Mouse (Mus musculus) ovary, postnatal 14 days (tissue): Measurements from ENCODE around the gene Ostm1.

Source experiments
- DNase-seq: peaks from one replicate; pipeline ENCODE4 v3.0.0; 2022; ENCODE audit warnings: low spot score

Gene Ostm1

GRCm38 (mm10) chr10:42583157-42583872 lies at the start of gene Ostm1, which contains the start of gene Nr2e1:
TSS of gene Ostm1 (plus strand) at chr10:42583822.
TSS of gene Nr2e1 (minus strand) at chr10:42583632.
- DNase-seq, result no peak

- no peak for DNase-seq
Observed at GRCm38 (mm10) chr10:42533836-42534453, 49.7 kb upstream of the Ostm1 start.

GRCm38 (mm10) chr10:42537571-42538316 lies 45.9 kb upstream of the Ostm1 start:
- no peak for DNase-seq

DNA sequence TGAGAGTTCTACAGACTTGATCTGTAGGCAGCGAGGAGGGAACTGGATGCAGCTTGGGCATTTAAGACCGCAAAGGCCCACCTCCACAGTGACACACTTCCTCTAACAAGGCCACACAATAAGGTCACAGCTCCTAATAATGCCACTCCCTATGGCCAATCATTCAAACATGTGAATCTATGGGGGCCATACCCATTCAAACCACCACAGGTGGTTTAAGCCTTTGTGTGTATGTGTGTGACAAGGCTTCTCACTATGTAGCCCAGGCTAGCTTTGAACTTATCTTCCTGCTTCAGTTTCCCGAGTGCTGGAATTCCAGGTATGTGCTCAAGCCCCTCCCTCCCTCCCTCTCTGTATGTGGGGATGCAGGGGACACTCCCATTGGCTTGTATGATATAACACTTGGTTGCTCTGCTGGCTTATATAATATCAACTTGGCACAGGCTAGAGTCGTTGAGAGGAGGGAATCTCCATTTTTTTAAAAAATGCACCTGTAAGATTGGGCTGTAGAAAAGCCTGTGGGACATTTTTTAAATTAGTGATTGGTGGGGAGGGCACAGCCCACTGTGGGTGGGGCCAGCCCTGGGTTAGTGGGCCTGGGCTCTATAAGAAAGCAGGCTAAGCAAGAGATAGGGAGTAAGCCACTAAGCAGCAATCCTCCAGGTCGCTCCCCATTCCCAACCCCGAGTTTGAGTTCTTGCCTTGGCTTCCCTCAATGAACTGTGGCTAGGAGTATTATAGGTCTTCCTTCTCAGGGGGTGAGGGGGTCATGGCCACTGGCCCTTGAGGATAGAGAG lies 37.7 kb upstream of the Ostm1 start:
- DNase-seq, result no peak

DNA sequence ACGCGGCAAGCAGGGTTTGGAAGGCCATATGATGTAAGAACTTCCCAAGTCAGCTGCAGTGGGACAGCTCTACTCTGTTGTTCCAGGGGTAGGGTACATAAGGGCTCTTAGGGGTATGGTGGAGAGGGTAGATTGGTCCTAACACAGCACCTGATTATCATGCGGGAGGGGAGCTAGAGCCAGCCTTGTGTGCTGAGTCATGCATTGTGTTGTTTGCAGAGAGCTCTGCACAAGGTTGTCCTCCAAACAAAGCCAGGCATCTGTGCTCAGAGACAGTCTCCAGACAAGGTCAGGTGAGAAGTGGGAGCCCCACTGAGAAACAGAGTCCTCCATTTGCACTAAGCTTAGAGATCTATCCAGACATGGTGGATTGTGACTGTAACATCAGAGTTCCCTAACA lies 37.1 kb upstream of the Ostm1 start:
- DNase-seq, result no peak

- DNase-seq, result no peak
Observed at GRCm38 (mm10) chr10:42559581-42560200, 23.9 kb upstream of the Ostm1 start.

- DNase-seq, result peak; percentile 40
Observed at GRCm38 (mm10) chr10:42562272-42562671, 21.4 kb upstream of the Ostm1 start.

DNA sequence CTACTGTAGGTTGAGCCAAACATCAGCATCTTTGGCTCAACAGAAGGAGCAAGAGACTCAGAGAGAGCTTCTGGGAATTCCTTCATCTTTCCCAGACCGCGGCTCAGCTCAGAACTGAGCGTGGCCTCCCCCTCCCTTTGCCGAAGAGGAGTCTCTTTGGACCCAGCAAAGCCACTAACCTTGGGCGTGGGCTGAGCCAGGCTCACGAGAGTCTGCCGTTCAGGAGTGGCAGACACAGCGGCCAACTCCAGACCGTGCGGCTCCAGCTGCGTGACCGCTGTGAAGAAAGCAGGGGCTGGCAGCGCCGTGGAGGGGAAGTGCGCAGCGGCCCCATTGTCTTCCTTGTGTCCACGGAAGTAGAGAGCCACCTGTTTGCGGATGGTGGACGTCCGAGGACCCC lies 11.1 kb upstream of the Ostm1 start:
- DNase-seq, result no peak

- no peak for DNase-seq
Observed at GRCm38 (mm10) chr10:42572971-42573370, 10.7 kb upstream of the Ostm1 start.

DNA sequence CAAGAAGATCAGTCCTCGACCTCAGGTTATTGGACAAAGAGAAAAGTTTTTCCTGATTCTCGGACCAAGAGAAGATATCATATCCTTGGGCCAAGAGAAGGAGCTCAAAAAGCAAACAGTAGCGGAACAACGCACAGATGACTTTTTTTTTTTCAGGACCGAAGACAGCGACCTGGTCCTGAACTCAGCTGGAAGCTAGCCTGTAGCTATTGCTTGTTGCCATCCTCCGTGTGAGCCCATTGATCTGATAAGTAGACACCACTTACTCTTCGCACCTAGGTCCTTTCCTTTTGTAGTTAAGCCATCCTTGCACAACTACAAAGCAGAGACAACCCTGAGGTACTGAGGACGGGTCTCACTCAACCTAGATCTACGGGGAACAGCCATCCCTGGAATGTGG lies 9.0 kb upstream of the Ostm1 start:
- no peak for DNase-seq

GRCm38 (mm10) chr10:42577525-42578280 lies 5.9 kb upstream of the Ostm1 start:
- no peak for DNase-seq

DNA sequence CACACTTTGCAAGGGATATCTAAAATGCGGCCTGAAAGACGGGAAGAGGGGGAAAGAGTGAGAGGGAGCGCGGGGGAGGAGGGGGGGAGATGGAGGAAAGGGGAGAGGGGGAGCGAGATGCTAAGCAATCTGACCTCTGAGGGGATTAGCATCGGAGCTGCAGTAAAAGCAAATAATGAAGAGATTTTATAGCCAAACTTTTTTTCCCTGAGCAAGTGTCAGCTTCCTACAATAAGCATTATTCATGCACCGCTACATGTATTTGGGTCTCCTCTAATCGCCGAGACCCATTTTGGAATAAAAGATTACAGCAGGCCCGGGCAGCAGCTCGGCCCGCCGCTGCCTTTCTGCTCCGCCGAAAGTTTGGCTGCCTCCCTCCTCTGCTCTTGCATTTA lies 5.3 kb upstream of the Ostm1 start:
- DNase-seq, result no peak

DNA sequence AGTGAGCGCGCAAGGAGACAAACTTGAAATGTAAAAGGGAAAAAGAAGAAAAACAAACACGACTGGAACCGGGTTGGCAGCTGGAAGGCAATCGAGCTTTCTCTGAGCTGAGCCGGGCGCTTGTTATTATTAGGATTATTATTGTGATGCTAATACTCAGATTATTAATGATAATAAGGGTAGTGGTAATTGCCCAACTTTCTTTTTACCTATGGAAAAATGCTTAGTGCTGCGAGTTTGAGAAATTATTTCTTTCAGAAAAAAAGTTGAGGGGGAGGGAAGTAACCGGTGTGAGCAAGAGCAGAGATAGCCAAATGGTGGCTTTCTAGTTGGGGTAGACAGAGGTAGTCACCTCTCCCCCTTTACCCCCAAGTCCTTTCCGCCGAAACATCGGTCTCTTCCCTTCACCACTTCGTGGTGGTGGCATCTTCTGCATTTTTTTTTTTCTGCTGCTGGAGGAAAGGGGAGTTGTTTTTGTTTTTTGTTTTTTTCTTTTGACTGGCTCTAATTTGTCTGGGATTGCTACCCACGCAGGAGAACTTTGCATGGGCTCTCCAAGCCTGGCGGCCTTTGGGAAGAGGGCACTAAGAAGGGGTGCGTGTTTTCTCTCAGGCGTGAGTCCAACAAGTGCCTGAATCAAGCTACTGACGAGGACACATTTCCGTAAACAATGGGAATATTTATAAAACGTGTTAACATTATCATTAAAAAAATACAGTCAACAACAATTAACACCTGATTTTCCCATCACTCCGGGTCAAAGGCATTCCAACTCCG lies 4.7 kb upstream of the Ostm1 start:
- no peak for DNase-seq

- DNase-seq, result no peak
Observed at GRCm38 (mm10) chr10:42579475-42580130, 4.0 kb upstream of the Ostm1 start.

DNA sequence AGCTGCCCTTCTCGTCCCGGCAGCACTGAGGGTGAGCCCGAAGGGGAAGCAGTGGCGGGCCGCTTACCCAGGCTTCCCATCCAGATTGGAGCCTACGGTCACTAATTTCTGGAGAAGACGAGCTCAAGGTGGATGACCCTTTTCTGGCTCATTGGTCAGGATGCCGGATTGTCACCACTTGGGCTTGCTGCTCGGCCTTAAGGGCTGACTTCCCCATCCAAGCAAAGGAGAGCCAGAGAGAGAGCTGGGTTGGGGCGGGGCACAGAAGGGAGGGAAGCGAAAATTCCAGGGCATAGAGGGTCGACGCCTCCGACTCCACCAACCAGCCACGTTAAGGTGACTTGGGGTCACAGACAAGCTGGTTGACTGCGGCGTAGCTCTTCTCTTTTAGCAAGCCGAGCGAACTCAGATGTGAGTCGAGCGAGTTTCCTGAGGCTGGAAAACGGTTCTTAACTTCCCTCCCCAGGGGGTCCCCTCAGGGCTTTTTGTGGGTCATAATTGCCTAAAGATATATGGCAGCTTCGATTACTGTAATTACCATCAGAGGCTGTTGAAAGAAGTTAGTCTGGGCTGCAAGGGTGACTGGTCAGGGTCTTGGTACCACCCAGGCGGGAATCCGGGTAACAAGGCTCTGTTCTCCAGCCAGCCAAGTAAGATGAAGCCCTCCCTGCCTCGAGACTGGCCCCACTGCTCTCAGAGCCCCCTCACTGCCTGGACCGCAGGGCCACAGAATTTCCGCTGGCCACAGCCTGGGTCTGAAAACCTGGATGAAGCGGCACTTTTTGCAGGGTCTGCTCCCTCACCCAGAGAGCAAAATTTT lies 3.3 kb upstream of the Ostm1 start:
- no peak for DNase-seq

- DNase-seq, result no peak
Observed at GRCm38 (mm10) chr10:42580951-42581277, 2.7 kb upstream of the Ostm1 start.

- DNase-seq, result no peak
Observed at GRCm38 (mm10) chr10:42581694-42582565, 1.7 kb upstream of the Ostm1 start.

DNA sequence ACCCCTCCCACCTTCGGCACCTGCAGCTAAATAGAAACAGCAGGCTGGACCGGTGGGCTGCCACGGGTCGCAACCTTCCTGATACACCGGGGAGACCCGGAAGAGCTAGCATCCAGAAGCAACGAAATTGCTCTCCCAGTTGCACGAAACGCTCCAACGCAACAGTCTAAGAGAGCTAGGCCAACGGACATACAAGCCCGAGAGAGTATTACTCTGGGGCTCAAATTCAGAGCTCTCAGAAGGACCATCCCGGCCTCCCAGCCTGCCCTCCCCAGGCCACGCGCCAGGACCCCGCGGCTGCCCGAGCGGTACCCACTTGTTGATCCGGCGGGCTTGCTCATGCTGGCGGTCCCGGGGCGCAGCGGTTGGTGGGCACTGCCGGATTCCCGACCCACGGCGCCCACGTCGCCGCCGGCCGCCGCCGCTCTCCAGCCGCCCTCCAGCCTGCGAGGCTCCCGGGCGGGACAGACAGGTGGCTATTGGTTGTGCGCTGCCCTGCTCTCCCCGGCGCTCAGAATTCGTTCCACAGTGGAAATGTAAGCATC lies 984 bp upstream of the Ostm1 start:
- no peak for DNase-seq
